Mouse (Mus musculus): ENCODE data around the gene Pfn1.

DNA sequence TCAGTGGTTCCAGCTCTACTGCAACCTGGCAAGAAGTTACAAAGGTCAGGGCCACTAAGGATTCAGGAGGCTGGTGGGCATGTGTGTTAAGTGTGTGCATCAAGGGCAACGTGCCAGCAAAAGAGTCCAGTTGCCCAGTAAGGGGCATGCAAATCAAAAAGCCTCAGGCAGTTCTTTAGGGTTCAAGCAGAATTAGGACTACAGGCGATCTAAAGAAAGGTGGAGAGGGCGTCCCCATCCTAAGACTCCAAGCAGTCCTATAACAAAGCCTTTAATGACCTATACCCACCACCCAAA, 8.2 kb downstream of the Pfn1 start:
- TF ChIP-seq CTCF (IDR thresholded peaks at IDR 0.05): no peak
- no peak for TF ChIP-seq POLR2A (IDR thresholded peaks at IDR 0.05; ENCODE audit: insufficient read depth, low read depth, low read length)
- no peak for TF ChIP-seq EP300 (IDR thresholded peaks at IDR 0.05; ENCODE audit: insufficient read depth, low read depth, low read length)
